ENCODE assay signal across 8 mouse cellular contexts in the genomic region with DNA sequence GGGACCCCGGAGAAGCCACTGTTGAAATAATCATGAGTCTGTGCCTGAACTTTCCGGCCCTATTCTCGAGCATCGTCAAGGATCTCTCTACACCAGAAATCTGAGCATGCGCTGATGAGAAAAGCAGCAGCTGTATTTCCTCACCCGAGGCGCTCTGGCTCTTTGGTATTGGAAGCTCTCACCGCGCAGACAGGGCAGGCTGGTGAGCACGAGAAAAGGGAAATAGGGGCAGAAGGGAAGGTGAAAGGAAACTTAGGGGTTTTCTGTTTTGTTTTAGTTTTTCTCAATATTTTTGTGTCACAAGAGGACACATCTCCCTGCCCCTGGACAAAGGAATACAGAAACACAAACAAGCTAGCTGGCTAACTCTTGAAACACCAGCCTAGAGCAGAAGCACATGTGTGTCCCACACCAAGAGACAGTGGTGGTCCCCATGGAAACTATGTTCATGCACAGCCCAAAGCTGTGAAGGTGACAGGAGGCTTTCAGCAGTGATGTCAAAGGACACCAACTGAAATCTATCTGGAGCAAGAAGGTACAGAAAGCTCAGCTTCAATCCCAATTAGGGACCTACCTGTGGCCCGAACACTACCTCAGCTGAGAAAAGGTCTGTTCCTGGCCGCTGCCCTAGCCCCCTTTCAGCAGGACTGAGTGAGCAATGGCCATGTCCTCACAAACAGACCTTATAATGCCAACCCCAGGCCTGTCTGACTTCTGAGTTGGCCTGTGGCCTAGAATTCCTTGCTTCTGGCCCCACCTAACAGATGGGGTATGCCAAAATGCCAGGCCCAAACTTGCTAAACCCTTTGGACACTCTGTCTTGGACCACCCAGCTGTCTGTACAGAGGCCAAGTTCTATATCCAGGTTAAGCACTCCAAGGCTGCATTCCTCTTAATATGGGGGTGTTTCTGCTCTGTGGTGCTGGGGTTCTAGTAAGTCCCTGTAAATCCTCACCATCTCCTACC.
A peak's percentile ranks its signal among the peaks of the same experiment; 100 is the strongest.
DNase-seq lines count a peak whose midpoint lies in the region; ATAC-seq and TF ChIP-seq lines count a peak whose summit lies in the region.

No protein-coding gene starts in this region.

- H3K36me3 ChIP-seq in intestine, postnatal 0 days (ENCODE audit: control insufficient read depth, insufficient read depth), result no peaks in the 10 kb centered on the region

- no peak overlapping the region for H3K4me3 ChIP-seq in layer of hippocampus, adult 2 months
- no peak overlapping the region for H3K4me3 ChIP-seq in brown adipose tissue, adult 24 weeks (ENCODE audit: insufficient read depth, low read depth, low read length)
- no peak overlapping the region for H3K4me3 ChIP-seq in intestine, postnatal 0 days (ENCODE audit: low read depth, low read length)

- H3K27ac ChIP-seq in layer of hippocampus, adult 2 months, result no peak overlapping the region
- H3K27ac ChIP-seq in brown adipose tissue, adult 24 weeks (replicated peaks; ENCODE audit: low read depth, low read length), result 0 out of 2 replicates have a peak overlapping the region, but pooled peaks have one; percentile 9
- no peak overlapping the region for H3K27ac ChIP-seq in intestine, postnatal 0 days (ENCODE audit: low read depth, low read length)

- peak; percentile 4 to 10 for DNase-seq in layer of hippocampus, adult 2 months (ENCODE audit: low spot score in 2 of 2)
- no peak for DNase-seq in layer of hippocampus, postnatal 25 days (ENCODE audit: extremely low spot score in 1 of 2, low spot score in 1 of 2)
- DNase-seq in heart, adult 18-20 months, result peak; percentile 85 to 86
- DNase-seq in lung, postnatal 25 days (ENCODE audit: low spot score), result peak; percentile 61
- DNase-seq in thymus, postnatal 25 days, result peak; percentile 11
- no peak for DNase-seq in layer of hippocampus, adult 9-10 months (ENCODE audit: low spot score)

- H3K4me1 ChIP-seq in brown adipose tissue, adult 24 weeks (ENCODE audit: control insufficient read depth, insufficient read depth, insufficient read length, low read length), result peaks cover 10% of the 10 kb centered on the region
- H3K4me1 ChIP-seq in intestine, postnatal 0 days (replicated peaks; ENCODE audit: control insufficient read depth, insufficient read depth, low read length), result no peaks in the 10 kb centered on the region

- 27% methylated on average over 12 of the region's 12 CpGs for WGBS in intestine, postnatal 0 days

- H3K9ac ChIP-seq in intestine, postnatal 0 days (ENCODE audit: low read depth, low read length), result no peak overlapping the region

- peak overlapping the region; percentile 47 for H3K4me2 ChIP-seq in intestine, postnatal 0 days (replicated peaks; ENCODE audit: low read depth)

- H3K27me3 ChIP-seq in intestine, postnatal 0 days (replicated peaks; ENCODE audit: control insufficient read depth, insufficient read depth, low read length), result no peaks in the 10 kb centered on the region

- TF ChIP-seq CTCF in layer of hippocampus, adult 2 months (conservative IDR thresholded peaks at IDR 0.05), result no peak
- TF ChIP-seq CTCF in intestine, postnatal 0 days (IDR thresholded peaks at IDR 0.05; ENCODE audit: low read depth), result no peak

- no peak for ATAC-seq in intestine, postnatal 0 days

- no peaks in the 10 kb centered on the region for H3K9me3 ChIP-seq in intestine, postnatal 0 days (ENCODE audit: control insufficient read depth)

Comparison
In these comparisons a context has a peak if more than half of its experiments do, and no peak if none do; other contexts are left out.
1. DNase-seq: peak in layer of hippocampus, adult 2 months (2 of 2), heart, adult 18-20 months (2 of 2), lung, postnatal 25 days (single experiment) and thymus, postnatal 25 days (single experiment); none in layer of hippocampus, postnatal 25 days (0 of 2) and layer of hippocampus, adult 9-10 months (single experiment).